Mouse (Mus musculus): ENCODE results near the gene Syndig1.

GRCm38 (mm10) chr2:149877954-149878353 lies 48.9 kb downstream of the Syndig1 start:
- TF ChIP-seq POLR2A (IDR thresholded peaks at IDR 0.05; ENCODE audit: insufficient read depth, low read depth, low read length) (no peak), CTCF (IDR thresholded peaks at IDR 0.05; ENCODE audit: insufficient read depth, low read depth, low read length) (no peak)
